In the genomic region with DNA sequence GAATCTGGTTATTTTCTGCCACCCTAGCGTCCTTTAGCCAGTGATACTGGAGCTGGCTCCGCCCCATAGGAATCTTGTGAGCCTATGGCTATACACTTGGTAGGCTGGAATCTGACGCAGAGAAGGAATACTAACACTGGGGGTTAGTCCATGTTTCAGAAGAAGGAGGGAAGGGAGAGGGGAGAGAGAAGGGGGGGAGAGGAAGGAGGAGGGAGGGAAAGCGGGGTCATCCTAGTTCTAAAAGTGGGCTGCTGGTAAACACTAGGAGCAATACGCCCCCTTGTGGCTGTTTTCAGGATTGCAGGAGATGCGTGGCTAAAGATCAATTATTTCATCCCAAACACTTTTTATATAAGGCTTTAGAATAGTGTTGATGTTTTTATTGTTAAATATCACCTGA, we compare ENCODE assay signal across 9 mouse cellular contexts. TPM values are rescaled to one million over a fixed set of nuclear protein-coding genes. Genes with fewer than 3 reads are reported as not detected.
DNase-seq lines count a peak whose midpoint lies in the region; ATAC-seq and TF ChIP-seq lines count a peak whose summit lies in the region.
"Had no signal": no experiment of that assay in that cellular context is flagged by ENCODE, and none has a peak within 500 bp of the region (broad histone marks: within the 10 kb centered on the region; RNA-seq: fewer than 3 reads in every experiment).

No protein-coding gene starts in this region.

- no peak for TF ChIP-seq POLR2A in small intestine, adult 2 months (IDR thresholded peaks at IDR 0.05; ENCODE audit: low read depth, low read length)

- TF ChIP-seq EP300 in heart, postnatal 0 days (IDR thresholded peaks at IDR 0.05; ENCODE audit: low read depth) = no peak

- no peak overlapping the region for H3K4me2 ChIP-seq in embryonic facial prominence, embryonic 11.5 days (ENCODE audit: low read depth, low read length)
- no peak overlapping the region for H3K4me2 ChIP-seq in heart, postnatal 0 days (ENCODE audit: low read depth, low read length)

- H3K4me3 ChIP-seq in embryonic facial prominence, embryonic 11.5 days (ENCODE audit: low read depth, low read length) = no peak overlapping the region
- no peak overlapping the region for H3K4me3 ChIP-seq in heart, postnatal 0 days (ENCODE audit: low read depth, low read length)
- H3K4me3 ChIP-seq in small intestine, adult 2 months (ENCODE audit: low read depth, low read length) = no peak overlapping the region

- no peak overlapping the region for H3K27ac ChIP-seq in embryonic facial prominence, embryonic 11.5 days (replicated peaks; ENCODE audit: low read depth, low read length)
- no peak overlapping the region for H3K27ac ChIP-seq in heart, postnatal 0 days (ENCODE audit: low read depth)
- H3K27ac ChIP-seq in small intestine, adult 2 months (ENCODE audit: insufficient read depth, low read depth, low read length) = no peak overlapping the region

- TF ChIP-seq CTCF in heart, postnatal 0 days (IDR thresholded peaks at IDR 0.05; ENCODE audit: low read depth) = peak; percentile 81
- peak; percentile 85; the same call in 1 of the 2 replicates for TF ChIP-seq CTCF in small intestine, adult 2 months (IDR thresholded peaks at IDR 0.05; ENCODE audit: extremely low read depth, insufficient read length, insufficient replicate concordance, low read depth, low read length)

- H3K27me3 ChIP-seq in embryonic facial prominence, embryonic 11.5 days (ENCODE audit: control insufficient read depth, insufficient read depth, low read length) = no peaks in the 10 kb centered on the region
- no peaks in the 10 kb centered on the region for H3K27me3 ChIP-seq in heart, postnatal 0 days (ENCODE audit: control insufficient read depth, insufficient read depth, low read length)
- no peaks in the 10 kb centered on the region; the same call in 1 of the 2 replicates for H3K27me3 ChIP-seq in small intestine, adult 2 months (ENCODE audit: control insufficient read depth, insufficient read depth, low read length)

- peak; percentile 17 for DNase-seq in cerebellum, adult 11 months
- peak; percentile 27 for DNase-seq in adipocyte (ENCODE audit: low spot score)
- peak; percentile 88 for DNase-seq in embryonic facial prominence, embryonic 11.5 days (ENCODE audit: low spot score)
- DNase-seq in heart, postnatal 0 days (ENCODE audit: low spot score) = peak; percentile 54
- peak; percentile 51 to 90 for DNase-seq in layer of hippocampus, postnatal 25 days (ENCODE audit: extremely low spot score in 1 of 2, low spot score in 1 of 2)
- DNase-seq in mesoderm, embryonic 11.5 days (ENCODE audit: low read depth, low spot score) = peak; percentile 81

- WGBS in embryonic facial prominence, embryonic 11.5 days = 17% methylated on average over 6 of the region's 6 CpGs
- 20% methylated on average over 6 of the region's 6 CpGs for WGBS in heart, postnatal 0 days
- WGBS in small intestine, adult 2 months = 21% methylated on average over 6 of the region's 6 CpGs

- H3K4me1 ChIP-seq in embryonic facial prominence, embryonic 11.5 days (ENCODE audit: control insufficient read depth, insufficient read depth, low read length) = no peaks in the 10 kb centered on the region
- no peaks in the 10 kb centered on the region for H3K4me1 ChIP-seq in heart, postnatal 0 days (ENCODE audit: control insufficient read depth, insufficient read depth)
- no peaks in the 10 kb centered on the region for H3K4me1 ChIP-seq in small intestine, adult 2 months (ENCODE audit: control insufficient read depth, insufficient read depth, insufficient read length, low read length)

- no peaks in the 10 kb centered on the region for H3K9me3 ChIP-seq in embryonic facial prominence, embryonic 11.5 days (replicated peaks; ENCODE audit: control insufficient read depth, low read length)
- H3K9me3 ChIP-seq in heart, postnatal 0 days (replicated peaks; ENCODE audit: control insufficient read depth, low read length) = no peaks in the 10 kb centered on the region

- no peak for ATAC-seq in cerebellum, adult (ENCODE audit: insufficient number of reproducible peaks, low FRiP score, low TSS enrichment)
- 0 out of 2 replicates have a peak, but pooled peaks have one; percentile 67 for ATAC-seq in embryonic facial prominence, embryonic 11.5 days (replicated peaks; ENCODE audit: insufficient number of reproducible peaks, low FRiP score, low TSS enrichment, low read depth)
- ATAC-seq in heart, postnatal 0 days (ENCODE audit: insufficient read depth, low read depth) = no peak

- no peaks in the 10 kb centered on the region for H3K36me3 ChIP-seq in embryonic facial prominence, embryonic 11.5 days (replicated peaks; ENCODE audit: control insufficient read depth, insufficient read depth, low read depth, low read length)
- no peaks in the 10 kb centered on the region for H3K36me3 ChIP-seq in heart, postnatal 0 days (replicated peaks; ENCODE audit: control insufficient read depth, insufficient read depth, low read length)
- H3K36me3 ChIP-seq in small intestine, adult 2 months (ENCODE audit: control insufficient read depth, insufficient read depth, low read length) = no peaks in the 10 kb centered on the region

- no peak overlapping the region for H3K9ac ChIP-seq in embryonic facial prominence, embryonic 11.5 days (replicated peaks; ENCODE audit: low read length)
- no peak overlapping the region for H3K9ac ChIP-seq in heart, postnatal 0 days (replicated peaks; ENCODE audit: low read depth, low read length)

RNA-seq across cellular contexts. Expression of a gene that starts 27.2 kb away (rescaled TPM):
- polyA plus RNA-seq in embryonic facial prominence, embryonic 11.5 days (2014; fragmentation: Nextera tagmentation; extraction: Ambion mirVana) = 407 and 422 TPM in 2 replicates
- total RNA-seq in heart, postnatal 0 days (2014; rRNA removed; ENCODE audit: low replicate concordance) = 199 and 228 TPM in 2 replicates
- 101 and 105 TPM in 2 replicates for polyA plus RNA-seq in heart, postnatal 0 days (2015; fragmentation: Nextera tagmentation; extraction: Ambion mirVana)
- 1 to 10 TPM; 1.3 TPM for total RNA-seq in layer of hippocampus, postnatal 25 days (2021)
- polyA plus RNA-seq in small intestine, adult 2 months (2012; rRNA removed) = 24.2 and 32.5 TPM in 2 replicates

RNA-seq across cellular contexts. Expression of a gene that starts 33.6 kb away (rescaled TPM):
- 18.3 and 18.6 TPM in 2 replicates for polyA plus RNA-seq in embryonic facial prominence, embryonic 11.5 days (2014; fragmentation: Nextera tagmentation; extraction: Ambion mirVana)
- total RNA-seq in heart, postnatal 0 days (2014; rRNA removed; ENCODE audit: low replicate concordance) = 15.1 and 29.8 TPM in 2 replicates
- 23.9 and 27.7 TPM in 2 replicates for polyA plus RNA-seq in heart, postnatal 0 days (2015; fragmentation: Nextera tagmentation; extraction: Ambion mirVana)
- 10 to 100 TPM; 17.1 to 19.6 TPM for total RNA-seq in layer of hippocampus, postnatal 25 days (2021)
- polyA plus RNA-seq in small intestine, adult 2 months (2012; rRNA removed) = 7.8 and 15.3 TPM in 2 replicates

RNA-seq across cellular contexts. Expression of a gene that starts 48.6 kb away (rescaled TPM):
- polyA plus RNA-seq in embryonic facial prominence, embryonic 11.5 days (2014; fragmentation: Nextera tagmentation; extraction: Ambion mirVana) = 1.9 and 2.5 TPM in 2 replicates
- total RNA-seq in heart, postnatal 0 days (2014; rRNA removed; ENCODE audit: low replicate concordance) = 2.1 and 3.0 TPM in 2 replicates
- polyA plus RNA-seq in heart, postnatal 0 days (2015; fragmentation: Nextera tagmentation; extraction: Ambion mirVana) = 0.12 and 0.16 TPM in 2 replicates
- 100 to 1,000 TPM; 113 to 143 TPM for total RNA-seq in layer of hippocampus, postnatal 25 days (2021)
- polyA plus RNA-seq in small intestine, adult 2 months (2012; rRNA removed) = 0.08 and 0.28 TPM in 2 replicates
- polyA plus RNA-seq: liver, embryonic 16.5 days had no signal

Comparison
In these comparisons a context has a peak if more than half of its experiments do, and no peak if none do; other contexts are left out.
1. DNase-seq: peak in every context shown above with its lines; median percentile 88 in embryonic facial prominence, embryonic 11.5 days; 81 in mesoderm, embryonic 11.5 days; 70 in layer of hippocampus, postnatal 25 days; 54 in heart, postnatal 0 days; 27 in adipocyte; 17 in cerebellum, adult 11 months.